Mouse (Mus musculus) C2C12 (cell line): ENCODE measurements around the gene C730034F03Rik. TPM values are rescaled to one million over a fixed set of nuclear protein-coding genes. Genes with fewer than 3 reads are reported as not detected.

Source experiments
- H3K27me3 ChIP-seq: one replicate; pipeline ENCODE4 v1.6.1; 2011; ENCODE audit not compliant: control insufficient read depth, insufficient read depth, insufficient read length
- H3K36me3 ChIP-seq: one replicate; pipeline ENCODE4 v1.6.1; 2011; ENCODE audit not compliant: control insufficient read depth, insufficient read depth
- H3K4me3 ChIP-seq: one replicate; pipeline ENCODE4 v1.5.1; 2011; ENCODE audit warnings: mild to moderate bottlenecking, control low read depth; ENCODE audit not compliant: poor library complexity, insufficient read depth, severe bottlenecking
- H3K79me2 ChIP-seq: one replicate; pipeline ENCODE4 v1.6.1; 2011; ENCODE audit not compliant: control insufficient read depth, insufficient read depth
- H3K79me3 ChIP-seq: one replicate; pipeline ENCODE4 v1.6.1; 2011; ENCODE audit warnings: low read depth, control low read depth
- H3ac ChIP-seq: one replicate; pipeline ENCODE3; 2011; ENCODE audit warnings: low read depth; ENCODE audit not compliant: control insufficient read depth, insufficient read length
- CEBPB ChIP-seq: IDR thresholded peaks from one replicate; pipeline ENCODE4 v1.6.1; 2011; ENCODE audit warnings: low read depth, mild to moderate bottlenecking, control low read depth, moderate library complexity
- CTCF ChIP-seq: IDR thresholded peaks from one replicate; pipeline ENCODE4 v1.5.1; 2011; ENCODE audit not compliant: control insufficient read depth, insufficient read depth, insufficient read length
- FOSL1 ChIP-seq: IDR thresholded peaks from one replicate; pipeline ENCODE4 v1.8.0; 2011; ENCODE audit warnings: mild to moderate bottlenecking, low read length; ENCODE audit not compliant: poor library complexity, insufficient read depth, severe bottlenecking
- MAX ChIP-seq: IDR thresholded peaks from one replicate; pipeline ENCODE4 v1.6.1; 2011; ENCODE audit warnings: mild to moderate bottlenecking, control low read depth
- MYOD1 ChIP-seq: IDR thresholded peaks from one replicate; pipeline ENCODE4 v1.6.1; 2011; ENCODE audit warnings: low read depth; ENCODE audit not compliant: control insufficient read depth, insufficient read length
- MYOG ChIP-seq: IDR thresholded peaks from one replicate; pipeline ENCODE4 v1.6.1; 2011; ENCODE audit not compliant: control insufficient read depth, insufficient read length; ENCODE audit errors: extremely low read depth
- USF1 ChIP-seq: IDR thresholded peaks from one replicate; pipeline ENCODE4 v1.6.1; 2011; ENCODE audit warnings: low read depth, mild to moderate bottlenecking, control low read depth, moderate library complexity
- polyA plus RNA-seq: library from polyadenylated mRNA; unstranded; fragments of >200 nt; fragmentation: generic; extraction: Trizol; gene quantifications from one replicate; pipeline ENCODE4 v1.2.1, GENCODE M21; 2012; ENCODE audit warnings: missing spikeins

Gene C730034F03Rik
- polyA plus RNA-seq, 1 experiment: 0.33 TPM

GRCm38 (mm10) chr15:89463334-89464235, 34.2 kb downstream of the C730034F03Rik start:
- Histone ChIP-seq H3K79me3 (no peaks in the 10 kb centered on the region), H3K79me2 (no peaks in the 10 kb centered on the region), H3K36me3 (no peaks in the 10 kb centered on the region), H3ac (no peak overlapping the region), H3K27me3 (peaks cover 41% of the 10 kb centered on the region), H3K4me3 (no peak overlapping the region)
- peak; percentile 12 for TF ChIP-seq CTCF
- TF ChIP-seq MYOD1: no peak
- no peak for TF ChIP-seq MAX

- H3ac ChIP-seq: no peak overlapping the region
- H3K79me2 ChIP-seq: no peaks in the 10 kb centered on the region
- H3K4me3 ChIP-seq: no peak overlapping the region
- H3K36me3 ChIP-seq: no peaks in the 10 kb centered on the region
- no peak for TF ChIP-seq MYOD1
- no peak for TF ChIP-seq CTCF
- no peak for TF ChIP-seq FOSL1
- TF ChIP-seq CEBPB: no peak
- no peak for TF ChIP-seq MYOG
- TF ChIP-seq MAX: no peak
- TF ChIP-seq USF1: no peak
- peaks cover 28% of the 10 kb centered on the region for H3K27me3 ChIP-seq
- H3K79me3 ChIP-seq: no peaks in the 10 kb centered on the region
These were observed 35.7 kb downstream of the C730034F03Rik start for GRCm38 (mm10) chr15:89465052-89465451.

GRCm38 (mm10) chr15:89468577-89468976, 39.2 kb downstream of the C730034F03Rik start:
- Histone ChIP-seq H3K79me2 (no peaks in the 10 kb centered on the region), H3K4me3 (no peak overlapping the region), H3ac (no peak overlapping the region), H3K27me3 (peaks cover 3% of the 10 kb centered on the region), H3K36me3 (no peaks in the 10 kb centered on the region), H3K79me3 (no peaks in the 10 kb centered on the region)
- TF ChIP-seq CTCF (peak; percentile 39), USF1 (no peak), MYOD1 (no peak)

- no peaks in the 10 kb centered on the region for H3K36me3 ChIP-seq
- no peak for TF ChIP-seq MYOG
- TF ChIP-seq FOSL1: no peak
- no peak for TF ChIP-seq CEBPB
- TF ChIP-seq USF1: no peak
- no peak for TF ChIP-seq MAX
- TF ChIP-seq MYOD1: no peak
- no peak for TF ChIP-seq CTCF
- no peak overlapping the region for H3ac ChIP-seq
- no peaks in the 10 kb centered on the region for H3K79me3 ChIP-seq
- H3K4me3 ChIP-seq: no peak overlapping the region
- peaks cover under 1% of the 10 kb centered on the region for H3K27me3 ChIP-seq
- H3K79me2 ChIP-seq: no peaks in the 10 kb centered on the region
These were observed 42.1 kb downstream of the C730034F03Rik start for GRCm38 (mm10) chr15:89471476-89471875.

GRCm38 (mm10) chr15:89473370-89473769, 44.0 kb downstream of the C730034F03Rik start:
- no peaks in the 10 kb centered on the region for H3K79me3 ChIP-seq
- H3ac ChIP-seq: no peak overlapping the region
- no peaks in the 10 kb centered on the region for H3K79me2 ChIP-seq
- H3K36me3 ChIP-seq: no peaks in the 10 kb centered on the region
- no peaks in the 10 kb centered on the region for H3K27me3 ChIP-seq
- TF ChIP-seq CEBPB (no peak), FOSL1 (no peak), MAX (no peak), USF1 (no peak), MYOD1 (no peak), CTCF (no peak), MYOG (no peak)
- H3K4me3 ChIP-seq: no peak overlapping the region

- Histone ChIP-seq H3K36me3 (no peaks in the 10 kb centered on the region), H3K79me2 (no peaks in the 10 kb centered on the region), H3K79me3 (no peaks in the 10 kb centered on the region), H3K4me3 (no peak overlapping the region), H3K27me3 (no peaks in the 10 kb centered on the region), H3ac (no peak overlapping the region)
- TF ChIP-seq MAX: no peak
- no peak for TF ChIP-seq CTCF
- no peak for TF ChIP-seq USF1
- no peak for TF ChIP-seq CEBPB
- TF ChIP-seq MYOG: no peak
- no peak for TF ChIP-seq MYOD1
- TF ChIP-seq FOSL1: no peak
These were observed 44.5 kb downstream of the C730034F03Rik start for GRCm38 (mm10) chr15:89473921-89474320.
